Comparison of ENCODE assay signal across 19 mouse cellular contexts in the genomic region with DNA sequence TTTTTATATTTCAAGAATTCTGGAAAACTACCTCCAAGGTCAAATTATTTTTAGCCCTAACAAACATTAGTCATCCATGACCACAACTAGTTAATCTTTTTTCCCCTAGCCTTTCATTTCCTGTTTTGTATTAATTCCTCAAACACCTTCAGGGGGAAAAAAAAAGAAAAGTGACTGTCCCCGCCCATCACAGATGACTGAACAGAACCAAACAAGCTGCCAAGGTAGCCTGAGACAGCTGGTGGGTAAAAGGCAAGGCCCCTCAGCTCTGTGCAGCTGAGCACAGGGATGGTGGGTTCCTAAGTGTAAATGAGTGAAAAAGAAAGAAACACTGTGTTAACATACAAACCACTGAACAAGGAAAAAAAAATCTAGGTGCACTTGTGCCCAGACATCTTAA.
DNase-seq lines count a peak whose midpoint lies in the region; ATAC-seq and TF ChIP-seq lines count a peak whose summit lies in the region.
"Had no signal": no experiment of that assay in that cellular context is flagged by ENCODE, and none has a peak within 500 bp of the region (broad histone marks: within the 10 kb centered on the region; RNA-seq: fewer than 3 reads in every experiment).

No protein-coding gene starts in this region.

- TF ChIP-seq EP300 in MEL (IDR thresholded peaks at IDR 0.05; ENCODE audit: low read depth in 1 of 2, low read length in 2 of 2): no peak

- no peak for TF ChIP-seq RAD21 in MEL (IDR thresholded peaks at IDR 0.05; ENCODE audit: low read depth, low read length)

- no peak overlapping the region for H3K4me3 ChIP-seq in kidney, adult 2 months (ENCODE audit: insufficient read depth, low read depth, low read length)
- H3K4me3 ChIP-seq in MEL (ENCODE audit: control insufficient read depth in 1 of 2, insufficient read depth in 1 of 2, low read depth in 2 of 2, low read length in 2 of 2): no peak overlapping the region; a peak in 1 of 4 replicates
- H3K4me3 ChIP-seq in kidney, embryonic 16.5 days (ENCODE audit: low read length): no peak overlapping the region
- H3K4me3 ChIP-seq: embryonic facial prominence, embryonic 13.5 days; heart, embryonic 10.5 days; limb, embryonic 15.5 days; liver, embryonic 15.5 days; midbrain, embryonic 12.5 days had no signal

- H3K4me2 ChIP-seq in kidney, embryonic 16.5 days (replicated peaks; ENCODE audit: low read depth, low read length): no peak overlapping the region
- H3K4me2 ChIP-seq: embryonic facial prominence, embryonic 13.5 days; limb, embryonic 15.5 days; liver, embryonic 15.5 days; midbrain, embryonic 12.5 days had no signal

- no peaks in the 10 kb centered on the region for H3K79me2 ChIP-seq in MEL (ENCODE audit: control insufficient read depth, insufficient read depth, low read length, poor library complexity)

- H3K4me1 ChIP-seq in kidney, adult 2 months (ENCODE audit: control insufficient read depth, insufficient read depth, low read length): peaks cover 3% of the 10 kb centered on the region; the same call in 1 of the 2 replicates
- peaks cover 0 to 11% of the 10 kb centered on the region in 2 experiments; a peak in 2 of 4 replicates for H3K4me1 ChIP-seq in MEL (ENCODE audit: control insufficient read depth in 1 of 2, insufficient read depth in 2 of 2, low read length in 2 of 2)
- H3K4me1 ChIP-seq in kidney, embryonic 16.5 days (ENCODE audit: insufficient read depth, low read length): peaks cover 25% of the 10 kb centered on the region
- H3K4me1 ChIP-seq: heart, embryonic 10.5 days; liver, embryonic 15.5 days had no signal

- no peaks in the 10 kb centered on the region for H3K9me3 ChIP-seq in MEL (replicated peaks; ENCODE audit: insufficient read depth, low read length)
- H3K9me3 ChIP-seq in kidney, embryonic 16.5 days (ENCODE audit: low read length): no peaks in the 10 kb centered on the region
- H3K9me3 ChIP-seq: embryonic facial prominence, embryonic 13.5 days; heart, embryonic 10.5 days; limb, embryonic 15.5 days; liver, embryonic 15.5 days; midbrain, embryonic 12.5 days had no signal

- no peak for TF ChIP-seq CTCF in kidney, adult 2 months (conservative IDR thresholded peaks at IDR 0.05; ENCODE audit: insufficient read depth, insufficient read length, low read depth, low read length)
- no peak for TF ChIP-seq CTCF in MEL (IDR thresholded peaks at IDR 0.05 in 2 of 3, conservative IDR thresholded peaks at IDR 0.05 in 1 of 3; ENCODE audit: control insufficient read depth in 1 of 3, insufficient read depth in 1 of 3, low read depth in 2 of 3, low read length in 3 of 3, poor library complexity in 1 of 3, severe bottlenecking in 1 of 3)

- 0 out of 2 replicates have a peak overlapping the region, but pooled peaks have one; percentile 22 for H3K9ac ChIP-seq in MEL (ENCODE audit: control insufficient read depth, low read depth, low read length, poor library complexity, severe bottlenecking)
- no peak overlapping the region for H3K9ac ChIP-seq in kidney, embryonic 16.5 days (replicated peaks; ENCODE audit: low read length)
- H3K9ac ChIP-seq: embryonic facial prominence, embryonic 13.5 days; limb, embryonic 15.5 days; liver, embryonic 15.5 days; midbrain, embryonic 12.5 days had no signal

- no peaks in the 10 kb centered on the region for H3K36me3 ChIP-seq in kidney, adult 2 months (ENCODE audit: control insufficient read depth, insufficient read depth, low read length)
- peaks cover 0 to 14% of the 10 kb centered on the region in 2 experiments; a peak in 2 of 4 replicates for H3K36me3 ChIP-seq in MEL (ENCODE audit: control insufficient read depth in 1 of 2, insufficient read depth in 2 of 2, low read length in 2 of 2)
- no peaks in the 10 kb centered on the region for H3K36me3 ChIP-seq in kidney, embryonic 16.5 days (ENCODE audit: insufficient read depth, low read length)
- H3K36me3 ChIP-seq: embryonic facial prominence, embryonic 13.5 days; G1E; heart, embryonic 10.5 days; limb, embryonic 15.5 days; liver, embryonic 15.5 days; midbrain, embryonic 12.5 days had no signal

- no peak for TF ChIP-seq POLR2A in kidney, adult 2 months (IDR thresholded peaks at IDR 0.05; ENCODE audit: low read depth, low read length)
- TF ChIP-seq POLR2A in MEL (IDR thresholded peaks at IDR 0.05; ENCODE audit: control insufficient read depth in 1 of 2, insufficient read depth in 1 of 2, low read depth in 1 of 2, low read length in 2 of 2, poor library complexity in 1 of 2): no peak

- peak; percentile 63 for ATAC-seq in common myeloid progenitor, adult 5-6 weeks (replicated peaks; ENCODE audit: low read depth, poor library complexity, severe bottlenecking)
- peak; percentile 85 for ATAC-seq in kidney, embryonic 16.5 days (ENCODE audit: low FRiP score, low TSS enrichment)
- ATAC-seq: CD4-positive, CD25-positive, alpha-beta regulatory T cell, adult 4 months had no signal

- no peaks in the 10 kb centered on the region for H3K27me3 ChIP-seq in kidney, adult 2 months (replicated peaks; ENCODE audit: control insufficient read depth, insufficient read depth, low read length)
- H3K27me3 ChIP-seq in MEL (ENCODE audit: control insufficient read depth in 1 of 2, insufficient read depth in 2 of 2, low read length in 2 of 2): no peaks in the 10 kb centered on the region
- H3K27me3 ChIP-seq in kidney, embryonic 16.5 days (ENCODE audit: insufficient read depth, low read length): no peaks in the 10 kb centered on the region
- H3K27me3 ChIP-seq: embryonic facial prominence, embryonic 13.5 days; limb, embryonic 15.5 days; liver, embryonic 15.5 days; midbrain, embryonic 12.5 days had no signal

- peak; percentile 75 for DNase-seq in kidney, adult 2 months
- no peak for DNase-seq in kidney, postnatal 14 days
- peak; percentile 46 for DNase-seq in MEL (ENCODE audit: low read depth, low spot score)
- DNase-seq in ovary, postnatal 36 days (ENCODE audit: low spot score): no peak
- DNase-seq in retina, postnatal 1 day: no peak
- no peak for DNase-seq in thymus, adult 18-20 months
- DNase-seq: cerebellum, adult 2 months; gastrocnemius, postnatal 14 days; layer of hippocampus, adult 9-11 months; thymus, postnatal 4 days had no signal

- peak overlapping the region; percentile 63; the same call in 1 of the 2 replicates for H3K27ac ChIP-seq in kidney, adult 2 months (ENCODE audit: insufficient read depth, low read depth, low read length)
- no peak overlapping the region for H3K27ac ChIP-seq in MEL (ENCODE audit: control insufficient read depth, low read depth, low read length)
- peak overlapping the region; percentile 71 for H3K27ac ChIP-seq in kidney, embryonic 16.5 days (ENCODE audit: low read length)
- H3K27ac ChIP-seq: embryonic facial prominence, embryonic 13.5 days; heart, embryonic 10.5 days; limb, embryonic 15.5 days; liver, embryonic 15.5 days; midbrain, embryonic 12.5 days had no signal

- WGBS in kidney, adult 2 months: 18% methylated on average over 1 of the region's 1 CpGs
- 50% methylated on average over 1 of the region's 1 CpGs for WGBS in kidney, embryonic 16.5 days

TF ChIP-seq in MEL, 35 proteins besides CTCF, POLR2A, EP300 and RAD21:
- no peak for TF ChIP-seq BHLHE40 (IDR thresholded peaks at IDR 0.05; ENCODE audit: borderline replicate concordance, low read depth, low read length)
- TF ChIP-seq ZKSCAN1 (IDR thresholded peaks at IDR 0.05; ENCODE audit: low read depth, low read length): no peak
- TF ChIP-seq MAFK (IDR thresholded peaks at IDR 0.05; ENCODE audit: borderline replicate concordance, low read depth, low read length): no peak
- TF ChIP-seq ETS1 (IDR thresholded peaks at IDR 0.05; ENCODE audit: low read depth, low read length): peak; percentile 30; the same call in 1 of the 2 replicates
- TF ChIP-seq ZC3H11A (IDR thresholded peaks at IDR 0.05; ENCODE audit: low read depth, low read length): no peak
- TF ChIP-seq SMC3 (IDR thresholded peaks at IDR 0.05; ENCODE audit: low read depth, low read length): no peak
- no peak for TF ChIP-seq CHD2 (IDR thresholded peaks at IDR 0.05; ENCODE audit: low read length)
- no peak for TF ChIP-seq POLR2AphosphoS2 (IDR thresholded peaks at IDR 0.05; ENCODE audit: low read length)
- TF ChIP-seq KAT2A (conservative IDR thresholded peaks at IDR 0.05; ENCODE audit: low read depth, low read length): no peak
- peak; percentile 80 for TF ChIP-seq ZNF384 (IDR thresholded peaks at IDR 0.05; ENCODE audit: low read depth, low read length)

Comparison
In these comparisons a context has a peak if more than half of its experiments do, and no peak if none do; other contexts are left out.
1. DNase-seq: peak in kidney, adult 2 months (single experiment) and MEL (single experiment); none in kidney, postnatal 14 days (single experiment), ovary, postnatal 36 days (single experiment), retina, postnatal 1 day (single experiment) and thymus, adult 18-20 months (0 of 2).